Mouse (Mus musculus) MEL-GATA-1-ER (cell line): ENCODE results near the gene C2cd5.

Source experiments
- DNase-seq: peaks from one replicate; pipeline ENCODE4 v3.0.0-alpha.2; 2012; ENCODE audit warnings: low read depth; ENCODE audit errors: extremely low read depth

C2cd5 gene

GRCm38 (mm10) chr6:143115505-143115904, 15.6 kb upstream of the C2cd5 start:
- DNase-seq = peak; percentile 27

- DNase-seq = peak; percentile 83
Measured at GRCm38 (mm10) chr6:143115011-143115445, 15.1 kb upstream of the C2cd5 start.

GRCm38 (mm10) chr6:143114556-143114955, 14.6 kb upstream of the C2cd5 start:
- DNase-seq = peak; percentile 94

- DNase-seq = no peak
Measured at GRCm38 (mm10) chr6:143110371-143110770, 10.4 kb upstream of the C2cd5 start.

GRCm38 (mm10) chr6:143109622-143110218, 9.8 kb upstream of the C2cd5 start:
- DNase-seq = no peak

- DNase-seq = no peak
Measured at GRCm38 (mm10) chr6:143108031-143108430, 8.1 kb upstream of the C2cd5 start.

- no peak for DNase-seq
Measured at GRCm38 (mm10) chr6:143107611-143108010, 7.7 kb upstream of the C2cd5 start.

- DNase-seq = no peak
Measured at GRCm38 (mm10) chr6:143105766-143106165, 5.8 kb upstream of the C2cd5 start.

- no peak for DNase-seq
Measured at GRCm38 (mm10) chr6:143103981-143104680, 4.2 kb upstream of the C2cd5 start.

- no peak for DNase-seq
Measured at GRCm38 (mm10) chr6:143100478-143101115, 656 bp upstream of the C2cd5 start.

GRCm38 (mm10) chr6:143099281-143099680, 660 bp downstream of the C2cd5 start:
- DNase-seq = no peak

GRCm38 (mm10) chr6:143095126-143095525, 4.8 kb downstream of the C2cd5 start:
- DNase-seq = no peak

- DNase-seq = no peak
Measured at GRCm38 (mm10) chr6:143092856-143093255, 7.1 kb downstream of the C2cd5 start.

GRCm38 (mm10) chr6:143091076-143091475, 8.9 kb downstream of the C2cd5 start:
- no peak for DNase-seq

- DNase-seq = no peak
Measured at GRCm38 (mm10) chr6:143087332-143087731, 12.6 kb downstream of the C2cd5 start.

- peak; percentile 44 for DNase-seq
Measured at GRCm38 (mm10) chr6:143085898-143086297, 14.0 kb downstream of the C2cd5 start.

GRCm38 (mm10) chr6:143084314-143085025, 15.5 kb downstream of the C2cd5 start:
- no peak for DNase-seq

GRCm38 (mm10) chr6:143081479-143082106, 18.3 kb downstream of the C2cd5 start:
- no peak for DNase-seq

- no peak for DNase-seq
Measured at GRCm38 (mm10) chr6:143080774-143081173, 19.2 kb downstream of the C2cd5 start.

GRCm38 (mm10) chr6:143079126-143079525, 20.8 kb downstream of the C2cd5 start:
- no peak for DNase-seq

GRCm38 (mm10) chr6:143076461-143076860, 23.5 kb downstream of the C2cd5 start:
- DNase-seq = no peak
